In genomic region chr12:69724711-69725460, GRCm38 (mm10) we compare ENCODE assay signal across 7 mouse cellular contexts. TPM values are rescaled to one million over a fixed set of nuclear protein-coding genes. Genes with fewer than 3 reads are reported as not detected.
A peak's percentile ranks its signal among the peaks of the same experiment; 100 is the strongest.
DNase-seq lines count a peak whose midpoint lies in the region; ATAC-seq and TF ChIP-seq lines count a peak whose summit lies in the region.

Gene L2hgdh, minus strand, starts transcription at chr12:69724873.
Gene Atp5s, plus strand, starts transcription at chr12:69724950.

- no peaks in the 10 kb centered on the region for H3K27me3 ChIP-seq in embryonic facial prominence, embryonic 10.5 days (replicated peaks; ENCODE audit: low read depth, poor library complexity, severe bottlenecking)
- H3K27me3 ChIP-seq in intestine, postnatal 0 days (replicated peaks; ENCODE audit: control insufficient read depth, insufficient read depth, low read length): no peaks in the 10 kb centered on the region
- no peaks in the 10 kb centered on the region for H3K27me3 ChIP-seq in midbrain, embryonic 12.5 days
- no peaks in the 10 kb centered on the region for H3K27me3 ChIP-seq in small intestine, adult 2 months (ENCODE audit: control insufficient read depth, insufficient read depth, low read length)

- DNase-seq in adrenal gland, postnatal 10 days: peak; percentile 98
- peak; percentile 98 for DNase-seq in embryonic facial prominence, embryonic 10.5 days (ENCODE audit: low spot score)
- DNase-seq in gonadal fat pad, adult 2 months (ENCODE audit: low read depth): peak; percentile 63
- peak; percentile 97 for DNase-seq in left cerebral cortex, postnatal 4 days

- H3K9ac ChIP-seq in intestine, postnatal 0 days (ENCODE audit: low read depth, low read length): peak within 1 kb of the TSS; percentile 56
- peak within 1 kb of the TSS; percentile 67 for H3K9ac ChIP-seq in midbrain, embryonic 12.5 days (replicated peaks)

- peaks cover 22% of the 10 kb centered on the region for H3K4me1 ChIP-seq in embryonic facial prominence, embryonic 10.5 days
- peaks cover 4% of the 10 kb centered on the region for H3K4me1 ChIP-seq in intestine, postnatal 0 days (replicated peaks; ENCODE audit: control insufficient read depth, insufficient read depth, low read length)
- peaks cover 16% of the 10 kb centered on the region for H3K4me1 ChIP-seq in midbrain, embryonic 12.5 days
- H3K4me1 ChIP-seq in small intestine, adult 2 months (ENCODE audit: control insufficient read depth, insufficient read depth, insufficient read length, low read length): peaks cover 10% of the 10 kb centered on the region; the same call in 1 of the 2 replicates

- peak within 1 kb of the TSS; percentile 89 for H3K27ac ChIP-seq in embryonic facial prominence, embryonic 10.5 days (replicated peaks)
- peak within 1 kb of the TSS; percentile 93 for H3K27ac ChIP-seq in intestine, postnatal 0 days (ENCODE audit: low read depth, low read length)
- peak within 1 kb of the TSS; percentile 86 for H3K27ac ChIP-seq in midbrain, embryonic 12.5 days (replicated peaks)
- H3K27ac ChIP-seq in small intestine, adult 2 months (ENCODE audit: insufficient read depth, low read depth, low read length): peak within 1 kb of the TSS; percentile 77

- intact Hi-C loops in left cerebral cortex, postnatal 4 days (cut with DNase I): no loop called here

- H3K4me3 ChIP-seq in embryonic facial prominence, embryonic 10.5 days: peak within 1 kb of the TSS; percentile 72
- H3K4me3 ChIP-seq in intestine, postnatal 0 days (ENCODE audit: low read depth, low read length): peak within 1 kb of the TSS; percentile 70
- peak within 1 kb of the TSS; percentile 64 for H3K4me3 ChIP-seq in midbrain, embryonic 12.5 days
- peak within 1 kb of the TSS; percentile 89 for H3K4me3 ChIP-seq in small intestine, adult 2 months (ENCODE audit: low read depth, low read length)

- peak; percentile 91 for TF ChIP-seq POLR2A in small intestine, adult 2 months (IDR thresholded peaks at IDR 0.05; ENCODE audit: low read depth, low read length)

- peaks cover 19% of the 10 kb centered on the region for H3K36me3 ChIP-seq in embryonic facial prominence, embryonic 10.5 days (replicated peaks)
- H3K36me3 ChIP-seq in intestine, postnatal 0 days (ENCODE audit: control insufficient read depth, insufficient read depth): peaks cover 1% of the 10 kb centered on the region; the same call in 1 of the 2 replicates
- H3K36me3 ChIP-seq in midbrain, embryonic 12.5 days: peaks cover 7% of the 10 kb centered on the region
- peaks cover 3% of the 10 kb centered on the region; the same call in 1 of the 2 replicates for H3K36me3 ChIP-seq in small intestine, adult 2 months (ENCODE audit: control insufficient read depth, insufficient read depth, low read length)

- TF ChIP-seq CTCF in intestine, postnatal 0 days (IDR thresholded peaks at IDR 0.05; ENCODE audit: low read depth): no peak
- 0 out of 2 replicates have a peak, but pooled peaks have one; percentile 5 for TF ChIP-seq CTCF in small intestine, adult 2 months (IDR thresholded peaks at IDR 0.05; ENCODE audit: extremely low read depth, insufficient read length, insufficient replicate concordance, low read depth, low read length)

- H3K9me3 ChIP-seq in embryonic facial prominence, embryonic 10.5 days: peaks cover 5% of the 10 kb centered on the region
- no peaks in the 10 kb centered on the region for H3K9me3 ChIP-seq in intestine, postnatal 0 days (ENCODE audit: control insufficient read depth)
- H3K9me3 ChIP-seq in midbrain, embryonic 12.5 days: no peaks in the 10 kb centered on the region; the same call in 1 of the 2 replicates

- peak within 1 kb of the TSS; percentile 93 for H3K4me2 ChIP-seq in intestine, postnatal 0 days (replicated peaks; ENCODE audit: low read depth)
- peak within 1 kb of the TSS; percentile 87 for H3K4me2 ChIP-seq in midbrain, embryonic 12.5 days (replicated peaks)

- WGBS in embryonic facial prominence, embryonic 10.5 days: under 1% methylated on average over 60 of the region's 60 CpGs
- WGBS in intestine, postnatal 0 days: under 1% methylated on average over 59 of the region's 60 CpGs
- WGBS in midbrain, embryonic 12.5 days: 1% methylated on average over 60 of the region's 60 CpGs
- under 1% methylated on average over 59 of the region's 60 CpGs for WGBS in small intestine, adult 2 months

- ATAC-seq in intestine, postnatal 0 days: peak; percentile 95
- peak; percentile 97 for ATAC-seq in midbrain, embryonic 12.5 days (ENCODE audit: low FRiP score, low read depth)

RNA-seq across cellular contexts. Expression of gene L2hgdh, which starts in this region (rescaled TPM):
- total RNA-seq in adrenal gland, postnatal 10 days (2021): 10 to 100 TPM; 27.9 to 31.7 TPM
- 20.5 and 20.9 TPM in 2 replicates for polyA plus RNA-seq in embryonic facial prominence, embryonic 10.5 days (2016; fragmentation: Nextera tagmentation; extraction: Ambion mirVana)
- polyA plus RNA-seq in gonadal fat pad, adult 2 months (2012; rRNA removed): 6.0 and 8.1 TPM in 2 replicates
- 13.8 and 14.3 TPM in 2 replicates for polyA plus RNA-seq in intestine, postnatal 0 days (2015; fragmentation: Nextera tagmentation; extraction: Ambion mirVana)
- 10 to 100 TPM in 1 of 2 experiments, 1 to 10 TPM in 1; 9.4 to 12.5 TPM for total RNA-seq in left cerebral cortex, postnatal 4 days (2021)
- 12.4 and 13.5 TPM in 2 replicates for polyA plus RNA-seq in midbrain, embryonic 12.5 days (2016; fragmentation: Nextera tagmentation; extraction: Ambion mirVana)
- polyA plus RNA-seq in small intestine, adult 2 months (2012; rRNA removed): 5.7 and 17.8 TPM in 2 replicates

RNA-seq across cellular contexts. Expression of gene Atp5s, which starts in this region (rescaled TPM):
- total RNA-seq in adrenal gland, postnatal 10 days (2021): 10 to 100 TPM; 16.0 to 21.1 TPM
- 23.8 and 24.4 TPM in 2 replicates for polyA plus RNA-seq in embryonic facial prominence, embryonic 10.5 days (2016; fragmentation: Nextera tagmentation; extraction: Ambion mirVana)
- 15.0 and 15.1 TPM in 2 replicates for polyA plus RNA-seq in gonadal fat pad, adult 2 months (2012; rRNA removed)
- polyA plus RNA-seq in intestine, postnatal 0 days (2015; fragmentation: Nextera tagmentation; extraction: Ambion mirVana): 26.1 and 31.6 TPM in 2 replicates
- 10 to 100 TPM; 18.0 to 20.8 TPM for total RNA-seq in left cerebral cortex, postnatal 4 days (2021)
- polyA plus RNA-seq in midbrain, embryonic 12.5 days (2016; fragmentation: Nextera tagmentation; extraction: Ambion mirVana): 19.2 and 24.6 TPM in 2 replicates
- 7.9 and 9.4 TPM in 2 replicates for polyA plus RNA-seq in small intestine, adult 2 months (2012; rRNA removed)

Comparison
In these comparisons a context has a peak if more than half of its experiments do, and no peak if none do; other contexts are left out.
1. Peak in every context shown above with its lines: DNase-seq, ATAC-seq, H3K4me3 ChIP-seq and H3K27ac ChIP-seq.